Mouse (Mus musculus): ENCODE results near the gene Map3k14. TPM values are rescaled to one million over a fixed set of nuclear protein-coding genes. Genes with fewer than 3 reads are reported as not detected.

Map3k14 gene
- polyA plus RNA-seq, 1 experiment: 5.0 TPM

GRCm38 (mm10) chr11:103236431-103236830, 30.8 kb downstream of the Map3k14 start:
- no peak for TF ChIP-seq GATA1 (IDR thresholded peaks at IDR 0.05; ENCODE audit: low read length)

- TF ChIP-seq GATA1 (IDR thresholded peaks at IDR 0.05; ENCODE audit: low read length): no peak
These were observed 31.6 kb downstream of the Map3k14 start for GRCm38 (mm10) chr11:103235702-103236101.

GRCm38 (mm10) chr11:103234447-103234846, 32.8 kb downstream of the Map3k14 start:
- no peak for TF ChIP-seq GATA1 (IDR thresholded peaks at IDR 0.05; ENCODE audit: low read length)

- no peak for TF ChIP-seq GATA1 (IDR thresholded peaks at IDR 0.05; ENCODE audit: low read length)
These were observed 34.3 kb downstream of the Map3k14 start for GRCm38 (mm10) chr11:103232966-103233365.

GRCm38 (mm10) chr11:103231367-103231766, 35.9 kb downstream of the Map3k14 start:
- TF ChIP-seq GATA1 (IDR thresholded peaks at IDR 0.05; ENCODE audit: low read length): no peak

GRCm38 (mm10) chr11:103230626-103231025, 36.6 kb downstream of the Map3k14 start:
- TF ChIP-seq GATA1 (IDR thresholded peaks at IDR 0.05; ENCODE audit: low read length): no peak

- TF ChIP-seq GATA1 (IDR thresholded peaks at IDR 0.05; ENCODE audit: low read length): no peak
These were observed 37.7 kb downstream of the Map3k14 start for GRCm38 (mm10) chr11:103229608-103230007.

GRCm38 (mm10) chr11:103223951-103224456, 43.3 kb downstream of the Map3k14 start:
- no peak for TF ChIP-seq GATA1 (IDR thresholded peaks at IDR 0.05; ENCODE audit: low read length)

- no peak for TF ChIP-seq GATA1 (IDR thresholded peaks at IDR 0.05; ENCODE audit: low read length)
These were observed 43.8 kb downstream of the Map3k14 start for GRCm38 (mm10) chr11:103223444-103223843.

- TF ChIP-seq GATA1 (IDR thresholded peaks at IDR 0.05; ENCODE audit: low read length): no peak
These were observed 45.8 kb downstream of the Map3k14 start for GRCm38 (mm10) chr11:103221437-103221836.

- no peak for TF ChIP-seq GATA1 (IDR thresholded peaks at IDR 0.05; ENCODE audit: low read length)
These were observed 47.3 kb downstream of the Map3k14 start for GRCm38 (mm10) chr11:103219995-103220394.

GRCm38 (mm10) chr11:103219259-103219658, 48.0 kb downstream of the Map3k14 start:
- no peak for TF ChIP-seq GATA1 (IDR thresholded peaks at IDR 0.05; ENCODE audit: low read length)

- no peak for TF ChIP-seq GATA1 (IDR thresholded peaks at IDR 0.05; ENCODE audit: low read length)
These were observed 48.8 kb downstream of the Map3k14 start for GRCm38 (mm10) chr11:103218517-103218901.

GRCm38 (mm10) chr11:103217790-103218516, 49.3 kb downstream of the Map3k14 start, which contains the start of gene Spata32:
Gene Spata32 (minus strand): TSS chr11:103218432.
- TF ChIP-seq GATA1 (IDR thresholded peaks at IDR 0.05; ENCODE audit: low read length): no peak

- peak; percentile 82 for TF ChIP-seq GATA1 (IDR thresholded peaks at IDR 0.05; ENCODE audit: low read length)
These were observed 51.9 kb downstream of the Map3k14 start for GRCm38 (mm10) chr11:103215355-103215754.

- TF ChIP-seq GATA1 (IDR thresholded peaks at IDR 0.05; ENCODE audit: low read length): no peak
These were observed 53.6 kb downstream of the Map3k14 start for GRCm38 (mm10) chr11:103213712-103214111.

GRCm38 (mm10) chr11:103210291-103210690, 57.0 kb downstream of the Map3k14 start:
- TF ChIP-seq GATA1 (IDR thresholded peaks at IDR 0.05; ENCODE audit: low read length): no peak

All from G1E-ER4 (cell line).